Mouse (Mus musculus) neural tube, embryonic 13.5 days (tissue): ENCODE results near the gene Phip. TPM values are rescaled to one million over a fixed set of nuclear protein-coding genes. Genes with fewer than 3 reads are reported as not detected.

Source experiments
- ATAC-seq: fragments of 200-750 bp; cut with Nextera tagmentation; 2 replicates; pipeline ENCODE4 v1.8.0; 2017; ENCODE audit warnings: low read depth, mild to moderate bottlenecking, moderate TSS enrichment, moderate library complexity
- H3K27ac ChIP-seq: fragments of 300-500 bp; sonication (generic); replicated peaks from 2 replicates; pipeline ENCODE4 v1.5.1; 2015; ENCODE audit warnings: moderate library complexity, mild to moderate bottlenecking, inconsistent platforms
- H3K27me3 ChIP-seq: fragments of 300-500 bp; sonication (generic); 2 replicates; pipeline ENCODE4 v1.6.1; 2015; ENCODE audit warnings: mild to moderate bottlenecking, inconsistent platforms
- H3K36me3 ChIP-seq: fragments of 300-500 bp; sonication (generic); 2 replicates; pipeline ENCODE4 v1.6.1; 2015; ENCODE audit warnings: mild to moderate bottlenecking, inconsistent platforms
- H3K4me1 ChIP-seq: fragments of 300-500 bp; sonication (generic); replicated peaks from 2 replicates; pipeline ENCODE4 v1.6.1; 2015; ENCODE audit warnings: inconsistent platforms
- H3K4me2 ChIP-seq: fragments of 300-500 bp; sonication (generic); 2 replicates; pipeline ENCODE4 v1.6.1; 2015; ENCODE audit warnings: inconsistent platforms, mild to moderate bottlenecking, moderate library complexity
- H3K4me3 ChIP-seq: fragments of 300-500 bp; sonication (generic); 2 replicates; pipeline ENCODE4 v1.5.1; 2015; ENCODE audit warnings: mild to moderate bottlenecking, inconsistent platforms
- H3K9ac ChIP-seq: fragments of 300-500 bp; sonication (generic); 2 replicates; pipeline ENCODE4 v1.6.1; 2015; ENCODE audit warnings: moderate library complexity, mild to moderate bottlenecking, inconsistent platforms
- H3K9me3 ChIP-seq: fragments of 300-500 bp; sonication (generic); 2 replicates; pipeline ENCODE4 v1.6.1; 2016; ENCODE audit warnings: inconsistent platforms
- WGBS: fragments of 180-500 bp; shearing (Covaris S2); methylation state at CpG from one replicate; pipeline ENCODE4 v1.1.7; 2015; 5-methylcytosine and 5-hydroxymethylcytosine counted together
- polyA plus RNA-seq: library from polyadenylated mRNA; unstranded; fragments of >200 nt; fragmentation: Nextera tagmentation; extraction: Ambion mirVana; gene quantifications from 2 replicates; pipeline ENCODE4 v1.2.1, GENCODE M21; 2015

Phip gene
- polyA plus RNA-seq, 1 experiment from 2014 or later: 96.7 TPM

- Histone ChIP-seq H3K9ac (no peak overlapping the region), H3K27ac (no peak overlapping the region), H3K4me2 (no peak overlapping the region), H3K4me1 (peaks cover 15% of the 10 kb centered on the region), H3K27me3 (no peaks in the 10 kb centered on the region), H3K4me3 (no peak overlapping the region), H3K36me3 (no peaks in the 10 kb centered on the region), H3K9me3 (no peaks in the 10 kb centered on the region)
- 95% methylated on average over 6 of the region's 6 CpGs for WGBS
- ATAC-seq: no peak
These were observed 148.9 kb downstream of the Phip start for GRCm38 (mm10) chr9:82826426-82826825.

Other genes starting within 250 kb of the Phip start
- gene Irak1bp1, start 146.0 kb downstream of the Phip start, polyA plus RNA-seq: 32.9 and 34.1 TPM in 2 replicates
- 98.9 and 112 TPM in 2 replicates for gene Hmgn3, start 171.2 kb upstream of the Phip start, polyA plus RNA-seq